Mouse (Mus musculus) MEL (cell line): ENCODE measurements at regions not wholly inside any gene's neighbourhood (a gene's known extent, or its start where the extent isn't known, plus 50 kb on each side); places are given as distances from the start of the nearest gene placed in this dataset.

ENCODE experiments used
- CTCF ChIP-seq, 3 experiments: IDR thresholded peaks in 2 of 3; conservative IDR thresholded peaks in 1 of 3; 2 replicates each; pipeline ENCODE4 v1.5.1; 2011 to 2012; ENCODE audit warnings: low read length in 3 of 3, low read depth in 2 of 3, mild to moderate bottlenecking in 2 of 3, improper control_type of control experiment in 1 of 3, inconsistent platforms in 1 of 3, mixed read lengths in 1 of 3, moderate library complexity in 1 of 3; ENCODE audit not compliant: control insufficient read depth in 1 of 3, insufficient read depth in 1 of 3, poor library complexity in 1 of 3, severe bottlenecking in 1 of 3
- E2F4 ChIP-seq: IDR thresholded peaks from 2 replicates; pipeline ENCODE4 v1.6.1; 2011; ENCODE audit warnings: low read depth, low read length, improper control_type of control experiment, borderline replicate concordance
- EP300 ChIP-seq, 2 experiments: IDR thresholded peaks; 2 replicates each; pipeline ENCODE4 v1.6.1; 2011; ENCODE audit warnings: improper control_type of control experiment in 2 of 2, low read length in 2 of 2, low read depth in 1 of 2, mild to moderate bottlenecking in 1 of 2
- HCFC1 ChIP-seq: IDR thresholded peaks from 2 replicates; pipeline ENCODE4 v1.6.1; 2012; ENCODE audit warnings: low read depth, mild to moderate bottlenecking, inconsistent platforms, low read length, improper control_type of control experiment, moderate library complexity
- MAFK ChIP-seq: IDR thresholded peaks from 2 replicates; pipeline ENCODE4 v1.6.1; 2011; ENCODE audit warnings: low read depth, mild to moderate bottlenecking, low read length, improper control_type of control experiment, borderline replicate concordance
- NRF1 ChIP-seq: IDR thresholded peaks from 2 replicates; pipeline ENCODE4 v1.6.1; 2014; ENCODE audit warnings: low read depth, mild to moderate bottlenecking, inconsistent platforms, low read length, improper control_type of control experiment, moderate library complexity; ENCODE audit not compliant: poor library complexity, insufficient read depth, severe bottlenecking
- POLR2A ChIP-seq, 2 experiments: IDR thresholded peaks; 2 replicates each; pipeline ENCODE4 v1.6.1; 2011 to 2012; ENCODE audit warnings: low read length in 2 of 2, mild to moderate bottlenecking in 2 of 2, control low read depth in 1 of 2, improper control_type of control experiment in 1 of 2, low read depth in 1 of 2, moderate library complexity in 1 of 2; ENCODE audit not compliant: control insufficient read depth in 1 of 2, insufficient read depth in 1 of 2, poor library complexity in 1 of 2
- RAD21 ChIP-seq: IDR thresholded peaks from 2 replicates; pipeline ENCODE4 v1.6.1; 2011; ENCODE audit warnings: mild to moderate bottlenecking, low read depth, low read length, improper control_type of control experiment
- TBP ChIP-seq: IDR thresholded peaks from 2 replicates; pipeline ENCODE4 v1.8.0; 2011; ENCODE audit warnings: low read depth, low read length, improper control_type of control experiment
- ZC3H11A ChIP-seq: IDR thresholded peaks from 2 replicates; pipeline ENCODE4 v1.6.1; 2012; ENCODE audit warnings: low read depth, mild to moderate bottlenecking, inconsistent platforms, low read length, improper control_type of control experiment
- ZKSCAN1 ChIP-seq: IDR thresholded peaks from 2 replicates; pipeline ENCODE4 v1.6.1; 2012; ENCODE audit warnings: low read depth, mild to moderate bottlenecking, inconsistent platforms, low read length, improper control_type of control experiment, moderate library complexity

DNA sequence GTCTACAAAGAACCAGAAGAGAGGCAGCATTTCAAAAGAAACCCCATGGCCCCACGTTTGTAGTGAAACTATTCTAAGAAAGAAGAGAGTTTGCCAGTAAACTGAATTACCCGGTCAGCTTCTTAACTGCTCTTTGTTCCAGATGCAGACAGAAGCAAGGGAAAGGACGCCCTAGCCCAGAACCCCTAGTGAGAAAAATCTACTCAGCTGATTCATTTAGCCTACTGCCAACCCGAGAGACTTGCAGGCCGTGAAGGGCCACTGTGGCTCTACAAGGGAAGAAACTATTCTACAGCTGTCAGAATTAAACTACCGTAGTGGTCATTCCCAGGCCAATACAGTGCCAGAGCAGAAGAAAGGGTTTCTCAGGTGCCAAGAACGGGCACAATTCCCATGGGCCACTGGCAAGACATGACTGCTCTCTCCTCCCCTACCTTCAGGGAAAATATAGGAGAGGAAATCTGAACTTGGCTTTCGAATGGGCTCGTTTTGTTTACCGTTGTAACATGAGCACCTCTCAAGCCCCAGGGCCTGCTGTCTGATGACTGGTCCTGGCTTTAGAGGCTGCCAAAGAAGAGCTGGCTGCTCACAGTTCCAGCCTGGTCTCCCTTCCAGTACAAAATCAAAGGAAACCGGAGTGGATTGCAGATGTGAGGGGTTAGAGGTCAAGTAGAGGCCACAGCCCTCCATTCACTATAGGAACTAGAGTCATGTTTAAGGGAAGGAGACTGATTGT, 111.7 kb upstream of the Dlg1 start:
- TF ChIP-seq EP300 (IDR thresholded peaks at IDR 0.05; ENCODE audit: low read depth in 1 of 2, low read length in 2 of 2) (no peak), POLR2A (IDR thresholded peaks at IDR 0.05; ENCODE audit: control insufficient read depth in 1 of 2, insufficient read depth in 1 of 2, low read depth in 1 of 2, low read length in 2 of 2, poor library complexity in 1 of 2) (no peak), MAFK (no peak), NRF1 (no peak), ZKSCAN1 (no peak), CTCF (IDR thresholded peaks at IDR 0.05 in 2 of 3, conservative IDR thresholded peaks at IDR 0.05 in 1 of 3; ENCODE audit: control insufficient read depth in 1 of 3, insufficient read depth in 1 of 3, low read depth in 2 of 3, low read length in 3 of 3, poor library complexity in 1 of 3, severe bottlenecking in 1 of 3) (no peak), ZC3H11A (no peak), RAD21 (no peak), HCFC1 (no peak), E2F4 (no peak), TBP (no peak)
